Mouse (Mus musculus) monocyte, adult 59 days (primary cell): ENCODE measurements around the gene Zfp600. TPM values are rescaled to one million over a fixed set of nuclear protein-coding genes. Genes with fewer than 3 reads are reported as not detected.

Source experiments
- total RNA-seq, 2 experiments: library from RNA; stranded (reverse); gene quantifications; one replicate each; pipeline ENCODE4 v1.2.4; 2023

Gene Zfp600
- not detected for total RNA-seq

DNA sequence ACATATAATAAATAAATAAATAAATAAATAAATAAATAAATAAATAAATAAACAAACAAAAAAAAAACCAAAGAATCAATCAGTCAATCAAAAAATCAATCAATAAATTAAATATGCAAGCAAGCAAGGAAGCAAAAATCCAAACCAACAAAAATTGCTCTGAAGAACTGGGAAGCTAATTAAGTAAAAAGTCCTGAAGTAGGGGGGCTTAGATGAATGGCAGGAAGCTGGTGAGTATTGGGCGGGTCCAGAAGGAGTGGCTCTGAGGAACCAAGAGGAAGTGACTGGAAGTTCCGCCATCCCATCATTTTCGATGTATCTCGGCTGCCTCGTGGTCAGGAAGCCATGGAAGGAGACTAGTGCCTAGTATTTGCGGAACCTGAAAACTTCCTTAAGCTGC lies at the start of gene Zfp600:
Zfp600 (plus strand) TSS at position 301 of the 400 bp plus-strand sequence.

Other genes with a start within 250 kb of the Zfp600 start
- not detected for gene Zfp987, start 59.5 kb upstream of the Zfp600 start, total RNA-seq